Mouse (Mus musculus) pancreas, adult 10 weeks (tissue): Measurements from ENCODE around the gene Vmn1r231. TPM values are rescaled to one million over a fixed set of nuclear protein-coding genes. Genes with fewer than 3 reads are reported as not detected.

ENCODE experiments used
- polyA plus RNA-seq: library from polyadenylated mRNA; stranded (reverse); fragments of 350-450 nt; fragmentation: Illumina TruSeq; extraction: RNeasy Lipid Tissue Mini Kit (QIAGEN cat#74804); gene quantifications from one replicate; pipeline ENCODE4 v1.2.3, GENCODE M21; 2015; ENCODE audit warnings: low read depth, low replicate concordance; ENCODE audit not compliant: insufficient read depth

Gene Vmn1r231
- not detected for polyA plus RNA-seq

DNA sequence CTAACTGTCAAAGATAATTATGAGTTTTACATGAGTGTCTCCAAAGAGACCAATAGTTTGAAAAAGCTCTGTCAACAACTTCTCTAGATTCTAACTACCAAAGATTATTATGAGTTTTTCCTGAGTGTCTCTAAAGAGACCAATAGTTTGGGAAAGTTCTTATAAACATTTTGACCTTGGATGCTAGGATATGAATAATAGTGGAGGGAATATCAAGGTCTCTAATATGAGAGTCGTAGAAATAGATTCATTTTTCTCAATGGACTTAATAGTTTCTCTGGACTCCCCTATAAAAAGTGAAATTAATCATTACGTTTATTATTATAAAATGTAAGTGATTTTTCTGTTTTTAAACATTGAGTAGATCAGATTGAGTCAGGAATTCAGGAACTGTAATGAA lies at the start of gene Vmn1r231:
Gene Vmn1r231 (minus strand): TSS at position 101 of the 400 bp plus-strand sequence.

DNA sequence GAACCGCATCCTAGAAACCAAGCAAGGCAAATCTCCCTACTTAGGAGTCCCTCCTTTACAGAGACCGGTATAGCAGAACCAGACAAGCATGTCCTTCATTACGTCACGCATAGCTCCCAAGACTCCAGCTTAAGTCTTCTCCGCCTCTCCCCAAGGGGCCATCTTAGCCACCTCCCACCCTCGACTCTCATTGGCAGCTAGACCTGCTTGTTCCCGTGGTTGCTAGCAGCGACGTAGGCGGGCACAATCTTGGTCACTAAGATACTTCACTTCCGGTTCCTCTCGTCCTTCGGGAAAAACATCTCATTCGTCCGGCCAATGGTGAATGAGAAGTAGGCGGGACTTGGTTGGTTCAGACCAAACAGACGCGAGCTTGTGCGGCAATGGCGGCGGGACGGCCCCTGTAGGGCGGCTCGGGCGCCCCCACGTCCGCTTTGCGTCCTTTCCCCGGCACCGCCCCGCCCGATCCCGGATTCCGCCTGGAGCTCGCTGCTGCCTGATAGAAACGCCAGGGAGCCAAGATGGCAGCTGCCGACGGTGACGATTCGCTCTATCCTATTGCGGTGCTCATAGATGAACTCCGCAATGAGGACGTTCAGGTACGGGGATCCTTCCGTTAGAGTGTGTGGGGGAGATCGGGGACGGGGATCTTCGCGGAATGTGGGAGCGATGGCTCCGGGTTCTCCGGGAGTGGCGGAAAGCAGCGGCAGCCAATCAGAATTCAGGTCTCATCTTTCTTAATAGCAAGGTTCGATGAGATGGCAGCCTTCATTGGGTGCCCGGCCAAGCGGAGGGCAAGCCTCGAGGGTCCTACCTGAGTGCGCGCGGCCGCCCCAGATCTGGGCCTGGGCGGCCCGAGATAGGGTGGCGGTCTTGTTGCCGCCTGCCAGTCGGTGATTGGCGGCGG lies 40.3 kb upstream of the Vmn1r231 start, which contains the start of gene Ppp2r1a:
Gene Ppp2r1a (plus strand): TSS at position 327 of the 907 bp plus-strand sequence.

DNA sequence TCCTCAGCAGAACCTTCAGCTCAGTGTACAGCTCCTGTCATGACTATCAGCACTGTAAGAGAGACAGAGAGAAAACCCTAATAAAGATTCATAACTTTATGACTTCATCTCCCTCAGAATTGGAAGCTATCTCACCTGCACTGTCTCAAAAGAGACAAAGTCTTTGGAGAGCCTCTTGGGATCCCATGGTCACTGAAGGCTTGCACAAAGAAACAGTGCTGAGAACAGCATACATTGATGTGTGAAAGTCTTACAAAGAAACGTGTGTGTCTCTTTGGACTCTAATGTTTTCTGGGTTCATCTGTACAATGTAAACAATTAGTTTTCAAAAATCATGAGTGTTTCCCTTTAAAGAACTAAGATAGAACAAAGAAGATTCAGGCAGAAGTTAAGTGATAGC lies 14.7 kb upstream of the Vmn1r231 start, which contains the start of gene Vmn1r232:
Gene Vmn1r232 (minus strand): TSS at position 101 of the 400 bp plus-strand sequence.

DNA sequence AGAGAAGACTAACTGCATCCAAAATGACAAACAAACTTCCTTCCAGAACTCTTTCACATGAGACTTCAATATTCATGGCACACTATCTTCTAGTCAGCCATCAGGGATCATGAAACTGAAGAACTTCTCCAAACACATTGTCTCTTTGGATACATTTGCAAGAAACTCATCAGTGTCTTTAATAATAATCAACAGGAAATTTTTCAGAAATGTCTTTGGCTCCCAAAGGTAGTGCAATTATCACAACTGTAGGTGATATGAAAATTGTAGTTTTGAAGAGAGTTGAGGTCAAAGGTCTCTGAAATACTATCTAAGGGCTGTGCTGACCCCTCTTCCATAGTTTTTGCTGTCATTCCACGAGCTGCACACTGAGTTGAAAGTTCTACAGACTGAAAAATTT lies 64.7 kb downstream of the Vmn1r231 start, which contains the start of gene Vmn1r230:
Gene Vmn1r230 (plus strand): TSS at position 301 of the 400 bp plus-strand sequence.

Other genes starting within 250 kb of the Vmn1r231 start
- gene Vmn1r226, start 222.2 kb downstream of the Vmn1r231 start, polyA plus RNA-seq, result not detected
- not detected for gene Vmn1r227, start 175.2 kb downstream of the Vmn1r231 start, polyA plus RNA-seq
- gene Vmn1r228, start 118.9 kb downstream of the Vmn1r231 start, polyA plus RNA-seq, result not detected
- not detected for gene Vmn1r229, start 93.5 kb downstream of the Vmn1r231 start, polyA plus RNA-seq
- gene Vmn1r230, start 64.6 kb downstream of the Vmn1r231 start, polyA plus RNA-seq, result not detected
- gene Vmn1r232, start 14.6 kb upstream of the Vmn1r231 start, polyA plus RNA-seq, result not detected
- 57.1 TPM for gene Ppp2r1a, start 40.2 kb upstream of the Vmn1r231 start, polyA plus RNA-seq
- gene Vmn1r233, start 91.4 kb upstream of the Vmn1r231 start, polyA plus RNA-seq, result not detected
- 2.1 TPM for gene Zfp160, start 103.8 kb upstream of the Vmn1r231 start, polyA plus RNA-seq